Mouse (Mus musculus) myocyte (in vitro differentiated cells): ENCODE data around the gene Ugt1a8.
"Not testable (repeated sequence)": the region's sequence is repeated elsewhere in the genome, so short reads cannot be mapped to it uniquely, and the experiment has no call there.

Experiments
- CEBPB ChIP-seq: IDR thresholded peaks from 2 replicates; pipeline ENCODE4 v1.6.1; 2011; ENCODE audit warnings: mild to moderate bottlenecking, moderate library complexity; ENCODE audit not compliant: poor library complexity, insufficient read depth, severe bottlenecking
- POLR2A ChIP-seq: IDR thresholded peaks from one replicate; pipeline ENCODE4 v1.6.1; 2011; ENCODE audit warnings: low read depth, mild to moderate bottlenecking, control low read depth, moderate library complexity; ENCODE audit not compliant: insufficient read length
- REST ChIP-seq: IDR thresholded peaks from one replicate; pipeline ENCODE4 v1.6.1; 2011; ENCODE audit warnings: mild to moderate bottlenecking, control low read depth, moderate library complexity; ENCODE audit not compliant: insufficient read depth, insufficient read length

- TF ChIP-seq REST, POLR2A, CEBPB: not testable (repeated sequence)
Observed at GRCm38 (mm10) chr1:88112769-88113168, 25.2 kb downstream of the Ugt1a8 start.
